Mouse (Mus musculus): ENCODE data around the gene Ctrc. TPM values are rescaled to one million over a fixed set of nuclear protein-coding genes. Genes with fewer than 3 reads are reported as not detected.
A peak's percentile ranks its signal among the peaks of the same experiment; 100 is the strongest.
"Not testable (repeated sequence)": the region's sequence is repeated elsewhere in the genome, so short reads cannot be mapped to it uniquely, and the experiment has no call there.

Gene Ctrc
- polyA plus RNA-seq, 3 experiments from 2014 or later = not detected

GRCm38 (mm10) chr4:141784835-141785234, 61.3 kb downstream of the Ctrc start:
- no peak for ATAC-seq

- no peak for ATAC-seq
Measured at GRCm38 (mm10) chr4:141781201-141781985, 64.8 kb downstream of the Ctrc start.

- ATAC-seq = no peak
Measured at GRCm38 (mm10) chr4:141779828-141780227, 66.3 kb downstream of the Ctrc start.

- ATAC-seq = not testable (repeated sequence)
Measured at GRCm38 (mm10) chr4:141773019-141773418, 73.1 kb downstream of the Ctrc start.

- ATAC-seq = no peak
Measured at GRCm38 (mm10) chr4:141771823-141772222, 74.3 kb downstream of the Ctrc start.

GRCm38 (mm10) chr4:141769501-141770160, 76.5 kb downstream of the Ctrc start:
- ATAC-seq = no peak

- no peak for ATAC-seq
Measured at GRCm38 (mm10) chr4:141767353-141768036, 78.7 kb downstream of the Ctrc start.

GRCm38 (mm10) chr4:141766668-141767352, 79.3 kb downstream of the Ctrc start:
- ATAC-seq = no peak

GRCm38 (mm10) chr4:141766316-141766667, 79.9 kb downstream of the Ctrc start:
- peak; percentile 43 for ATAC-seq

- no peak for ATAC-seq
Measured at GRCm38 (mm10) chr4:141765008-141765407, 81.2 kb downstream of the Ctrc start.

Other genes starting within 250 kb of the Ctrc start
- under 1 TPM in 1 of 3 experiments, not detected in 2; 0.43 TPM for gene Fblim1, start 240.3 kb downstream of the Ctrc start, polyA plus RNA-seq (2017; shearing (Covaris generic))
- gene Tmem82, start 227.7 kb downstream of the Ctrc start, polyA plus RNA-seq (2017; shearing (Covaris generic)) = under 1 TPM in 1 of 3 experiments, not detected in 2; 0.78 TPM
- under 1 TPM in 1 of 3 experiments, not detected in 2; 0.13 TPM for gene Slc25a34, start 222.5 kb downstream of the Ctrc start, polyA plus RNA-seq (2017; shearing (Covaris generic))
- gene Plekhm2, start 181.5 kb downstream of the Ctrc start, polyA plus RNA-seq (2017; shearing (Covaris generic)) = 1 to 10 TPM; 3.6 to 4.5 (median 4.2) TPM
- not detected for gene Rsc1a1, start 160.8 kb downstream of the Ctrc start, polyA plus RNA-seq (2017; shearing (Covaris generic))
- 10 to 100 TPM; 14.6 to 17.1 (median 16.9) TPM for gene Ddi2, start 122.9 kb downstream of the Ctrc start, polyA plus RNA-seq (2017; shearing (Covaris generic))
- not detected for gene Agmat, start 99.7 kb downstream of the Ctrc start, polyA plus RNA-seq (2017; shearing (Covaris generic))
- gene Dnajc16, start 55.4 kb downstream of the Ctrc start, polyA plus RNA-seq (2017; shearing (Covaris generic)) = 1 to 10 TPM; 3.0 to 3.7 (median 3.6) TPM
- 10 to 100 TPM in 1 of 3 experiments, 1 to 10 TPM in 2; 6.9 to 10.9 (median 6.9) TPM for gene Casp9, start 52.7 kb downstream of the Ctrc start, polyA plus RNA-seq (2017; shearing (Covaris generic))
- gene Cela2a, start 20.2 kb downstream of the Ctrc start, polyA plus RNA-seq (2017; shearing (Covaris generic)) = not detected
- gene Efhd2, start 28.6 kb upstream of the Ctrc start, polyA plus RNA-seq (2017; shearing (Covaris generic)) = 10 to 100 TPM; 26.9 to 64.6 (median 28.4) TPM
- gene Fhad1, start 168.7 kb upstream of the Ctrc start, polyA plus RNA-seq (2017; shearing (Covaris generic)) = 1 to 10 TPM in 2 of 3 experiments, not detected in 1; 2.2 to 2.6 TPM
- gene Tmem51, start 237.9 kb upstream of the Ctrc start, polyA plus RNA-seq (2017; shearing (Covaris generic)) = 1 to 10 TPM in 1 of 3 experiments, under 1 TPM in 2; 0.17 to 1.4 (median 0.50) TPM

Measured in inflammation-experienced regulatory T-cells, adult 6 months (primary cell).